Mouse (Mus musculus) cerebellum, postnatal 4 days (tissue): Measurements from ENCODE around the gene Lgals8.

Experiments used
- DNase-seq, 2 experiments: peaks; one replicate each; pipeline ENCODE4 v3.0.0; 2022; ENCODE audit warnings: low spot score in 2 of 2, mixed read lengths in 1 of 2

The Lgals8 gene

GRCm38 (mm10) chr13:12460881-12461729 is 3.6 kb downstream of the Lgals8 start:
- DNase-seq, result peak; percentile 79 to 87

GRCm38 (mm10) chr13:12460443-12460842 is 4.3 kb downstream of the Lgals8 start:
- DNase-seq, result peak in 1 of 2 experiments; percentile 10

GRCm38 (mm10) chr13:12456711-12457110 is 8.0 kb downstream of the Lgals8 start:
- DNase-seq, result no peak

- no peak for DNase-seq
These were observed 9.9 kb downstream of the Lgals8 start for GRCm38 (mm10) chr13:12454686-12455390.

GRCm38 (mm10) chr13:12453150-12453549 is 11.6 kb downstream of the Lgals8 start:
- DNase-seq, result no peak

DNA sequence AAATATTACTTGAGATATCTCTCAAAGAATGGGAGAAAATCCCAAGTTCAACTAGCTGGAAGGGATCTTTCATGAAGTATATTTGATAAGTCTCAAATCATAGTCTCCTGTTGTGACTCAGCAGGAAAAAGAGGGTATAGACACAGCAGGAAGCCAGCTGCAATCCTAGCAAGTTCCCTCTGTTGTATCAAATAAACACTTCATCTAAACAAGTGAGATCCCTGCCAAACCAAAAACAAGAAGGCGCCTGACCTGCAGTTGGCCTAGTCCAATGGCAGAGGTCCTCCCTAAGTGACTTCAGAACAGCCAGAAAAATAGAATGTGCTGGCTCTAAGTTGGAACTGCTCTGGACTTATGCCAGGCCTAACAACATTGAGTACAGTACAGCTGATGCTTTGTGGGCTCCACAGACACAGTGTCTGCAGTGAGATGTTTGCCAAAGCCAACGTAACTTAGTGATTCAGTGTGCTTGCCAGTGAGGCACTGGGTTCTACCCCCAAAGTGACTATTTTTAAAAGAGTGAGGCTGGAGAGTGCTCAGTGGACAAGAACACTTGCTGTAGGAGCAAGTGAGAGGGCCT is 22.6 kb downstream of the Lgals8 start:
- no peak for DNase-seq

DNA sequence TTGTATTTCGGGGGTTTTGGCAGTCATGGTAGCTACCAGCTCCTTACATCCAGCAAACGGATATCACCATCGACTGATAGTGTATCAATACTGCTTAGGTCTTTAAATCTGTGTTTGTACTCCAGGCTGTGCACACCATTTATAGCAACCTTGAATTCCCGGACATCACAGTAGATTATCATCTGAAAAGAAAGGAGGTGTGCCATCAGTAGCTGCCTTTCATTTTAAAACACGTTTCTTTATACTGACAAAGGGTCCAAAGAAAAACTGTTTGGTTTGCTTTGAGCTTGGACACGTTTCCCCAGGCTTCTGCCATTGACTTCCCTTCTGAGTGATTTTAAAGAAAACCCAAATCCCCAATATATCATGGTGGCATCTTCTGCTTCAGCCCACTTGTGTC is 23.9 kb downstream of the Lgals8 start:
- no peak for DNase-seq

DNA sequence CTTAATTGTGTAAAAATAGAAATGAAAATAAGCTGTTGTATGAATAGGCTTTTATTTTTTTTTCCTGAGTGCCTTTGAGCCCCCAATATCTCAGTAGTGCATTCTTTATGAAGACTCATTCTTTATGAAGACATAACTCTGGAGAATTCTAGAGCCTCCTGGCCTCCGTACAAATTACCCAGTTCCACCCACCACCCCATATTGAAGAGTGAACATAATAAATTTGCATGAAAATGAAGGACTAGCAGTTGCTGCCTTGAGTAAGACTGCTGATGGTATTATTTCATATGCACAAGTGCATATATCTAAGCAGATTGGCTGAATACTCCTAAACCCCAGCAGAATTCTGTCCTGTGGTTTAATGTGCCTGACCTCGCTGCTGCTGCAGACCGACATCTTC is 25.2 kb downstream of the Lgals8 start:
- DNase-seq, result no peak

GRCm38 (mm10) chr13:12433843-12434242 is 30.9 kb downstream of the Lgals8 start:
- no peak for DNase-seq

DNA sequence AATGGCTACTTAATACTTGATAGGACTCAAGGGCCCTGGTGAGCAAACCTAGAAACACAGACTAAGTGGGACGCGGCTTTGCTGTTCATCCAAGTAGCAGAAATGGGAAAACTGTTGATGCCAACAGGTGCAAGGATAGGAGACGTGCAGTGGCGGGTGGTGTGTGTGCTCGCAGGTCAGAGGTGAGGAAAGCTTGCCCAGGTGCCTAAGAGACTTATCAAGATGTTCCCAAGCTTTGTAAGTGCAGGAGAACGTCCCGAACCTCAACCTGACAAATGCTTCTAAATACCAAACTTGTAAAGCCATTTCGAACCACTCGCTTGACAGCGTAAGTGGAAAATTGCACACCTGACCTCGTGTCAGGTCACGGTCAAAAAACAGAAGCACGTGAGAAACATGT is 36.2 kb downstream of the Lgals8 start:
- no peak for DNase-seq

GRCm38 (mm10) chr13:12420596-12420995 is 44.1 kb downstream of the Lgals8 start:
- DNase-seq, result no peak

DNA sequence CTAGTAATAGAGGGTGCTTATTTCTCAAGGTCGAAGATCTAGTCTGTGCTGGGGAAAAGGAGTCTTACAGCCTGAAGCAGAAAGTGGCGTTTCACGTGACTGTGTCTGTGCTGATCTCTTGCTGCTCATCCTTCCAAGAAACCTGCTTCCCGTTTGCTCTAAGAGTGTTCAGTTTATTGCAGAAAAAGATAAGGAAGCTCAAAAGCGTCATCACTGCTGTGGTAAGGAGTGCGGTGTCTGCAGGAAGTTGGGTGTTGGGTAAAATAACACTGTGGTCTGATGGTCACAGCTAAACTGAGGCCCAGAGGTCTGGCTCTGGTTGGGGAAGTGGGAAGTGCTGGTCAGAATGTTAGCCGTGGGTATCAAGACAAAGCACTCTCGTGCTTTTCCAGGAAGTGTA is 52.7 kb downstream of the Lgals8 start:
- DNase-seq, result no peak

DNA sequence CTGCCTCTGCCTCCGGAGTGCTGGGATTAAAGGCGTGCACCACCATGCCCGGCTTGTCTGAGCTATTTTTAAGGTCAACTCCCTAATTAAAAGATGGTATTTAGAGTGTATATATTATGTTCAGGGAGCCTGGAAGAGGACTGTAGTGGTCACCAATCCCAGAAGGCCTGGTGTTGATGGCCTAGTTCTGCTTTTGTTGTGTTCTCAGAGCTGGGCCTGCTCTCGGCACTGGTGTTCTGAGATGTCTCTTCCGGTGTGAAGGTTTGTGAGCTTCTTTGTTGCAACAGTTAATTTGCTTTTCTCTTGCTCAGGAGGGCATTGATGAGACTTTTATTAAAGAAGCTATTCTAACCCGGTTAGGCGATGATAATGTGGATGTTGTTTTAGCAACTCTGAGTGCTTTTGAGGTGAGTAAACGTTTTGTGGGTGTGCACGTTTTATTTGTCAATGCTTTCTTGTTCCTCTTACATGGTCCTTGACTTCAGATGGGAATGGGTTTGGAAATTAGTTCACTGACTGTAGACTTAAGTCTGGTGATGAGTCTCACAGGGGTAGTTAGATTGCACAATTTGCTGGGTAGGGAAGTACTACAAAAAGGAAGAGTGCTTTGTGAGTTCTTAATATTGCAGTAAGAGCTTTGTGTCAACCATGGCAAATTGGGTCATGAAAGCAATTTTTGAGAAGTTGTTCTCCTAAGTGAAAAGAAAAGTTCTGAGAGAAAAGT is 56.2 kb downstream of the Lgals8 start:
- DNase-seq, result no peak

DNA sequence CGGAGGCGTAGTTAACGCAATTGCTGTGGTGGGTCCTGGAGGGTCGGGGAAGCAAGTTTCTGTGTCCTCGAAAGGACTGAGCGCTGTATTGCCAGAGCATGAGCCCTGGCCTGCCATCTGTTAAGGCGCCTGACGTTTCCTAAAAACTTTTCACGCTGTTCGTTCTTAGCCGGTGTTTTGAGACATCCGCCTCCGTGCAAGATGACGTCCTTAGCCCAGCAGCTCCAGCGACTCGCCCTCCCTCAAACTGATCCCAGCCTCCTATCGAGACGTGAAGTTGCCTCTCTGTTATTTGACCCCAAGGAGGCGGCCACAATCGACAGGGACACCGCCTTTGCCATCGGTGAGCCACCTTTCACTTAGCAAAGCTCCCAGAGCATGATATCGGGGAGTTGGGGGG is 69.2 kb downstream of the Lgals8 start:
- no peak for DNase-seq

DNA sequence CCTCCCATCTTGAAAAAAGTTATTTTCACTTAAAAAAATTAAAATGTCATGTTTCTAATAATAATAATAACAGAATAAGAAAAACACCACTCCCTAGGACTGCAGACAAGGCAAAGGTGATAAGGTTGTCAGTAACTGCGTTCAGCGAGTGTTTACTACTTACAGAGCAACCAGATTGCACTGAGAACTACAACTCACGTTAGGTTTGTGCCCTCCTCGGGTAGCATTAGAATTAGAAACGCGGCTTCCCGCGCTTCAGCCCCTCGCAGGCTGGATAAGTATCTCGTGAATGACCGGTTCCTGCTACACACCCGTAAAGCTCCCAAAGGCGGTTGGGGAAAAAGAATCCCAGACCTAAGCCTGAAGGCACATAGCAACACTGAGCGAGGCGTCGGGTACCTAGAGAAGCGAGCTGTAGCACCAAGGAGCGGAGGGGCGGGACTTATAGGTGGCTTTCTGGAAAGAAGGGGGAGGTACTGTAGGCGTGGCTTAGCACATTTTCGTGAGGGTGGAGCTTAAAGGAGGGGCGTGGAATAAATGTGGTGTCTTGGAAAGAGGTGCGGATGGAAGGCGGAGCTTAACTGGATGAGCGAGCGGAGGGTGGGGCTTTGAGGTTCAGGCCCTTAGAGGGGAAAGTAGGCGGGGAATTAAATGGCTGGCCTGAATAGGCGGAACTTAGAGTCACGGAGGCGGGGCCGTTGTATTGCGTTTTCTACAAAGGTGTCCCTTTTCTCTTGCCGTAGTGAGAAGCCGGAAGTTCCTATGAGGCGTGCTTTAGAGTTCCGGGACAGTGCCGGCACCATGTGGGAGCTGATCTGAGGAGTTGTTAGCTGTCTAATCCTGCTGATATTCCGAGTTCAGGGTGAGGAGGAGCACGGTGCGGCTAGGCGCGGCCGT is 69.9 kb downstream of the Lgals8 start, which contains the start of gene Heatr1:
Gene Heatr1, plus strand, starts transcription at position 419 of the 897 bp plus-strand sequence.
- DNase-seq, result peak; percentile 59 to 86
